Mouse (Mus musculus) cerebellum, adult 9-10 months (tissue): ENCODE measurements around the gene Gdf1.
A peak's percentile ranks its signal among the peaks of the same experiment; 100 is the strongest.

Experiments used
- DNase-seq: peaks from one replicate; pipeline ENCODE4 v3.0.0; 2022

The Gdf1 gene

GRCm38 (mm10) chr8:70329124-70329834 lies at the start of gene Gdf1:
Gdf1 (plus strand) TSS chr8:70329817.
- no peak for DNase-seq

- DNase-seq: no peak
Measured at GRCm38 (mm10) chr8:70281001-70281400, 48.6 kb upstream of the Gdf1 start.

- peak; percentile 57 for DNase-seq
Measured at GRCm38 (mm10) chr8:70282603-70283135, 46.9 kb upstream of the Gdf1 start, which contains the start of gene Homer3. Homer3 (plus strand) TSS chr8:70282827.

- DNase-seq: no peak
Measured at GRCm38 (mm10) chr8:70283136-70284077, 46.2 kb upstream of the Gdf1 start.

- DNase-seq: no peak
Measured at GRCm38 (mm10) chr8:70284421-70284820, 45.2 kb upstream of the Gdf1 start.

- no peak for DNase-seq
Measured at GRCm38 (mm10) chr8:70285304-70285703, 44.3 kb upstream of the Gdf1 start.

- no peak for DNase-seq
Measured at GRCm38 (mm10) chr8:70286737-70287136, 42.9 kb upstream of the Gdf1 start.

- no peak for DNase-seq
Measured at GRCm38 (mm10) chr8:70293988-70294405, 35.6 kb upstream of the Gdf1 start.

GRCm38 (mm10) chr8:70300881-70301280 lies 28.7 kb upstream of the Gdf1 start:
- no peak for DNase-seq

GRCm38 (mm10) chr8:70302358-70302890 lies 27.2 kb upstream of the Gdf1 start, which contains the start of the genes Ddx49 and Cope:
Ddx49 (minus strand) TSS chr8:70302489.
Cope (plus strand) TSS chr8:70302518.
- peak; percentile 94 for DNase-seq

- no peak for DNase-seq
Measured at GRCm38 (mm10) chr8:70302901-70303300, 26.7 kb upstream of the Gdf1 start.

- no peak for DNase-seq
Measured at GRCm38 (mm10) chr8:70309311-70309710, 20.3 kb upstream of the Gdf1 start.

- DNase-seq: peak; percentile 54
Measured at GRCm38 (mm10) chr8:70313399-70313798, 16.2 kb upstream of the Gdf1 start.

- peak; percentile 81 for DNase-seq
Measured at GRCm38 (mm10) chr8:70315624-70316510, 13.8 kb upstream of the Gdf1 start, which contains the start of gene Cers1. Cers1 (plus strand) TSS chr8:70315775.

- DNase-seq: peak; percentile 60
Measured at GRCm38 (mm10) chr8:70316511-70317504, 12.8 kb upstream of the Gdf1 start.

GRCm38 (mm10) chr8:70317872-70318271 lies 11.7 kb upstream of the Gdf1 start:
- no peak for DNase-seq

GRCm38 (mm10) chr8:70323716-70324115 lies 5.9 kb upstream of the Gdf1 start:
- DNase-seq: no peak

- no peak for DNase-seq
Measured at GRCm38 (mm10) chr8:70327512-70327911, 2.1 kb upstream of the Gdf1 start.

GRCm38 (mm10) chr8:70329835-70330740 lies 471 bp downstream of the Gdf1 start:
- peak; percentile 50 for DNase-seq
